Mouse (Mus musculus): ENCODE data around the gene C030005K15Rik. TPM values are rescaled to one million over a fixed set of nuclear protein-coding genes. Genes with fewer than 3 reads are reported as not detected.

The C030005K15Rik gene
- polyA plus RNA-seq (2017; shearing (Covaris generic)): not detected

DNA sequence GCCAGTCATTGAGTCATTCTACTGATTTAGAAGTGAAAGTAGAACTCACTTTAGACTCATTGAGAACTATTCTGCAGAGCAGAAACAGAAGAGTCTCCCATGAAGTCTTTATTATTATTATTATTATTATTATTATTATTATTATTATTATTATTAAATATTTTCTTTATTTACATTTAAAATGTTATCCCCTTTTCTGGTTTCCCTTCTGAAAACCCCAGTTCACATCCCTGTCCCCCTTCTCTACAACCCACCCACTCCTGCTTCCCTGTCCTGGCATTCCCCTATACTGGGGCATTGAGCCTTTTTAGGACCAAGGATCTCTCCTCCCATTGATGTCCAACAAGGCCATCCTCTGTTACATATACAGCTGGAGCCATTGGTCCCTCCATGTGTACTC is at the start of gene C030005K15Rik:
Gene C030005K15Rik, minus strand, starts transcription at position 101 of the 400 bp plus-strand sequence.

DNA sequence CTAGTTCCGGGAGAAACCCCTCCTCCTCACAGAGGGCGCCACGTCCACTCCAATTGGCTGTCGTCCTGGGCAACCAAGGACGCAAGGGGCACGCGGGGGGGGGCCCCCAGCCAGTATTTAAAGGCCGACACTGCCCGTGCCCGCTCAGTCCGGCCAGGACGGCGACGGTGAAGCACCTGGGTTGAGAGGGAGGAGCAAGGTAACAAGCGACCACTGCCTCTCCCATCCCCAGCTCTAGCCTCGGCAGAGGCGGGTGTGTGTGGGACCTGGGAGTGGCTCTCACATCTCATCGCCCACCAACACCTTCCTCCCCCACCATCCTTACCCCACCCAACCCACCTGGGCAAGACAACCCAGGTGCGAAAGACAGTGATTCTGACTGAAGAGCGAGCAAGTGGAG is 33.6 kb downstream of the C030005K15Rik start, which contains the start of gene Ccer1:
Gene Ccer1, plus strand, starts transcription at position 147 of the 400 bp plus-strand sequence.

Other genes starting within 250 kb of the C030005K15Rik start
- 0.11 TPM for gene Dcn, start 247.1 kb downstream of the C030005K15Rik start, polyA plus RNA-seq (2017; shearing (Covaris generic))
- gene Lum, start 161.6 kb downstream of the C030005K15Rik start, polyA plus RNA-seq (2017; shearing (Covaris generic)): not detected
- not detected for gene Kera, start 119.9 kb downstream of the C030005K15Rik start, polyA plus RNA-seq (2017; shearing (Covaris generic))
- not detected for gene Epyc, start 82.7 kb downstream of the C030005K15Rik start, polyA plus RNA-seq (2017; shearing (Covaris generic))
- gene Ccer1, start 33.7 kb downstream of the C030005K15Rik start, polyA plus RNA-seq (2017; shearing (Covaris generic)): not detected